Mouse (Mus musculus) embryonic facial prominence, embryonic 10.5 days (tissue): ENCODE measurements around the gene Ctsl. TPM values are rescaled to one million over a fixed set of nuclear protein-coding genes. Genes with fewer than 3 reads are reported as not detected.
A peak's percentile ranks its signal among the peaks of the same experiment; 100 is the strongest.

ENCODE experiments used
- DNase-seq: peaks from one replicate; pipeline ENCODE4 v3.0.0-alpha.2; 2017; ENCODE audit warnings: low spot score
- H3K27ac ChIP-seq: fragments of 300-500 bp; sonication (generic); replicated peaks from 2 replicates; pipeline ENCODE4 v1.5.1; 2016; ENCODE audit warnings: mild to moderate bottlenecking
- H3K27me3 ChIP-seq: fragments of 300-500 bp; sonication (generic); replicated peaks from 2 replicates; pipeline ENCODE4 v1.6.1; 2016; ENCODE audit warnings: low read depth, mild to moderate bottlenecking; ENCODE audit not compliant: poor library complexity, severe bottlenecking
- H3K36me3 ChIP-seq: fragments of 300-500 bp; sonication (generic); replicated peaks from 2 replicates; pipeline ENCODE4 v1.6.1; 2016; ENCODE audit warnings: mild to moderate bottlenecking, moderate library complexity
- H3K4me1 ChIP-seq: fragments of 300-500 bp; sonication (generic); 2 replicates; pipeline ENCODE4 v1.6.1; 2016
- H3K4me3 ChIP-seq: fragments of 300-500 bp; sonication (generic); 2 replicates; pipeline ENCODE4 v1.5.1; 2016; ENCODE audit warnings: mild to moderate bottlenecking, moderate library complexity
- H3K9me3 ChIP-seq: fragments of 300-500 bp; sonication (generic); 2 replicates; pipeline ENCODE4 v1.6.1; 2016; ENCODE audit warnings: mild to moderate bottlenecking
- WGBS: fragments of 180-500 bp; shearing (Covaris S2); methylation state at CpG from one replicate; pipeline ENCODE4 v1.1.7; 2016; 5-methylcytosine and 5-hydroxymethylcytosine counted together
- polyA plus RNA-seq: library from polyadenylated mRNA; unstranded; fragments of >200 nt; fragmentation: Nextera tagmentation; extraction: Ambion mirVana; gene quantifications from 2 replicates; pipeline ENCODE4 v1.2.1, GENCODE M21; 2016

Ctsl gene
- polyA plus RNA-seq, 1 experiment from 2014 or later, result 121 TPM

DNA sequence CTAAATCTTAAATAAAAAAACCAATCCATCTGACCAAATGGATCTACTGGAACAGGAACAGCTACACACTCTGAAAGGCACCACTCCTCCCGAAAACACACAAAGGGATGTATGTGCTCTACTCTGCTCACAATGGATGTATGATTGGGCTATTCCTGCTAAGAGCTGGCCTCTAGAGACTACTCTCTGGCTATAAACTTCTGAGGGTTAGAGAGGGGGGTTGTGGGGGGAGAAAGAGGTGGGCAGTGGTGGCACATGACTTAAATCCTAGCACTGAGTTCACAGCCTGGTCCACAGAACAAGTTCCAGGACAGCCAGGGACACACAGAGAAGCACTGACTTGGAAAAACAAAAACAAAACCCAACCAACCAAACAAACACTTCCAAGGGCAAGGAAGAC, 2.1 kb downstream of the Ctsl start:
- Histone ChIP-seq H3K36me3 (peaks cover 48% of the 10 kb centered on the region), H3K9me3 (no peaks in the 10 kb centered on the region), H3K4me1 (peaks cover 12% of the 10 kb centered on the region), H3K4me3 (peak overlapping the region; percentile 84), H3K27me3 (no peaks in the 10 kb centered on the region), H3K27ac (no peak overlapping the region)
- WGBS, result 94% methylated on average over 1 of the region's 1 CpGs
- no peak for DNase-seq

- H3K27me3 ChIP-seq, result no peaks in the 10 kb centered on the region
- no peaks in the 10 kb centered on the region for H3K9me3 ChIP-seq
- H3K4me1 ChIP-seq, result peaks cover 12% of the 10 kb centered on the region
- WGBS, result 89% methylated on average over 5 of the region's 5 CpGs
- no peak for DNase-seq
- H3K4me3 ChIP-seq, result no peak overlapping the region
- H3K27ac ChIP-seq, result no peak overlapping the region
- peaks cover 58% of the 10 kb centered on the region for H3K36me3 ChIP-seq
These were observed 3.1 kb downstream of the Ctsl start for GRCm38 (mm10) chr13:64367615-64368014.

DNA sequence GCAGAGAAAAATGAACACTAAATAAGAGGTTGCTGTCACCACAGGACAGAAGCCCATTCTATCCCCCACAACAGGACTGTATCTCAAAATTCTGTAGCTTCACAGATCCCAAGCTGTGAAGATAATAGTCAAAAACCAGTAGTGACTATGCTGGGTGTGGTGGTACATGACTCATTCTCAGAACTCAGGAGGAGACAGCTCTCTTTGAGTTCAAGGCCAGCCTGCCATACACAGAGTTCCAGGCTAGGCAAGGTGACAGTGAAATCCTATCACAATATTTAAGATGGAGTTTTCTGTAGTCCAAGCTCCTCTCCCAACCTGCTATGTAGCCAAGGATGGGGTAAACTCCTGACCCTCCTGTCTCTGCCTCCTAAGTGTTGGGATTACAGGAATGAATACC, 5.4 kb downstream of the Ctsl start:
- H3K27me3 ChIP-seq, result no peaks in the 10 kb centered on the region
- peaks cover 12% of the 10 kb centered on the region for H3K4me1 ChIP-seq
- H3K9me3 ChIP-seq, result no peaks in the 10 kb centered on the region
- H3K4me3 ChIP-seq, result no peak overlapping the region
- H3K27ac ChIP-seq, result no peak overlapping the region
- peaks cover 68% of the 10 kb centered on the region for H3K36me3 ChIP-seq
- no peak for DNase-seq

- Histone ChIP-seq H3K4me1 (peaks cover 7% of the 10 kb centered on the region), H3K27ac (no peak overlapping the region), H3K36me3 (peaks cover 68% of the 10 kb centered on the region), H3K4me3 (no peak overlapping the region), H3K27me3 (no peaks in the 10 kb centered on the region), H3K9me3 (no peaks in the 10 kb centered on the region)
- peak; percentile 28 for DNase-seq
- 82% methylated on average over 2 of the region's 2 CpGs for WGBS
These were observed 6.4 kb downstream of the Ctsl start for GRCm38 (mm10) chr13:64364258-64364657.

DNA sequence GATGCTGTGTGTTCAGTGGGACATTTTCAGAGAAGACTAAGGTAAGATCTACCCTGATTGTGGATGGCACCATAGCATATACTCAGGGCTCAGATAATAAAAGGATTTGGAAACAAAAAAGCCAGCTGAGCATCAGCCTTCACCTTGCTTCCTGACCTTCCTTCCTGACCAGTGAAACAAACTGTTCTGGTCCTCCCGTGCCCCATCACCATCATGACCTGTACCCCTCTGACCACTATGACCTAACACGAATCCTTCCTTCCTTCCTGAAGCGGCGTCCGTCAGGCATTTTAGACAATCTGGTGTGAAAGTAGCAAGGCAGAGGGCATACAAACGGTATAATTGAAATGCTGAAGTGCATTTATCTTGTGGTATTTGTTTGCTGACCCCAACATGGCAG, 8.6 kb downstream of the Ctsl start:
- Histone ChIP-seq H3K36me3 (peaks cover 56% of the 10 kb centered on the region), H3K27me3 (no peaks in the 10 kb centered on the region), H3K4me3 (no peak overlapping the region), H3K27ac (no peak overlapping the region), H3K9me3 (no peaks in the 10 kb centered on the region), H3K4me1 (no peaks in the 10 kb centered on the region)
- 90% methylated on average over 6 of the region's 6 CpGs for WGBS
- no peak for DNase-seq

DNA sequence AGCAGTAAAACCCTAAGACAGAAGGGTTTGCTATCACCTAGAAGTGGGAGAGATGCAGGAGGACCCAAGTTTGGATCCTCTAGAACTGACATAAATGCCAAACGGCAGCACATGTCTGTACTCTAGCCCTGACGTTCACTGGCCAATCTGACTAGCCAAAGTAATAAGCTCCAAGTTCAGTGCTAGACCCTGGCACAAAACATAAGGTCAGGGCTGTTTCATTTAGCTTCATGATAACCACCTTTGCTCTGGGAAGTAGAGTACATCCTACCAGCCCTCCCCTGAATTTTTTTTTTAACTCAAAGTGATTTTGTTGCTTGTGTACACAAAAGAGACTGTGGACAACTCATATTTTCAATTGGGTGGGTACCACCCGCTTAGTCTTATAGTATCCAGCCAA, 9.7 kb downstream of the Ctsl start:
- no peaks in the 10 kb centered on the region for H3K27me3 ChIP-seq
- WGBS, result 90% methylated on average over 3 of the region's 3 CpGs
- no peaks in the 10 kb centered on the region for H3K4me1 ChIP-seq
- H3K9me3 ChIP-seq, result no peaks in the 10 kb centered on the region
- no peak overlapping the region for H3K27ac ChIP-seq
- H3K4me3 ChIP-seq, result no peak overlapping the region
- no peak for DNase-seq
- H3K36me3 ChIP-seq, result peaks cover 44% of the 10 kb centered on the region

- H3K27ac ChIP-seq, result no peak overlapping the region
- no peak overlapping the region for H3K4me3 ChIP-seq
- H3K9me3 ChIP-seq, result no peaks in the 10 kb centered on the region
- no peaks in the 10 kb centered on the region for H3K27me3 ChIP-seq
- H3K4me1 ChIP-seq, result no peaks in the 10 kb centered on the region
- no peak for DNase-seq
- 87% methylated on average over 3 of the region's 3 CpGs for WGBS
- H3K36me3 ChIP-seq, result peaks cover 31% of the 10 kb centered on the region
These were observed 11.0 kb downstream of the Ctsl start for GRCm38 (mm10) chr13:64359702-64360101.

DNA sequence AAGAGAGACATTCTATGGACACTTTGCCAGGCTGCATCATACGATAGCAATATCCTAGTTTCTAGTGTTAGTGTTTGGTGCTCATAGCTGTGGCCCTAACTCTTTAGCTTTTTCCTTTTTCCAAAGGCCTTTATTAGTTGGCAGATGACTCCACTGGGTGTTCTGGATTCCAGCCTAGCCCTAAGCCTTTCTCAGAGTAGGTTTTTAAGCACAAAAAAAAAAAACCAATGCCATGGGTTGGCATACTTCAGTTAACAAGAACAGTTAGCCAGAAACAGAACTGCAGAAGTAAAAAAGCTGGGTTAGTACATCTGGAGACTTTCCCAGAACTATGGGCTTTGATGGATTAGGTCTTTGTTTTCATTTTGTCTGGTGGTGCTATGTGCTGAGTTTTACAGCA, 12.2 kb downstream of the Ctsl start:
- H3K4me3 ChIP-seq, result no peak overlapping the region
- 88% methylated on average over 1 of the region's 1 CpGs for WGBS
- H3K9me3 ChIP-seq, result no peaks in the 10 kb centered on the region

DNA sequence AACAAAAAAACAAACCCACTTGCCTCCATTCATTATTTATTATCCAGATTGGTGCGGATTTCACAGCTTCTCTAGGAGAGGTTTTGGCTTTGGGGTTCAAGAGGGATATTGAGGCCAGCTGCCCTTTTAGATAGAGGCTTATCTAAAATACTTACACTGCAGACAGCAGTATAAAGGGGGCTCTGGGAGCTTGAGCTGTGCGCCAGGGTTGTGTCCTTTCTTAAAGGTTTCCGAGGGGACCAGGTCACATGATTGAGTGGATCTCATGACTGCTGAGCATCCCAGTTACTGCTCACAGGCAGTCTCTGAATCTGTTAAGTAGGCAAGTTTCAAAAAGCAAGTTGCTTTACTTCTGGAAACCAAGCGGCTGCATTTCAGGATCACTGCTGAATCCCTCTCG, 13.3 kb downstream of the Ctsl start:
- WGBS, result 81% methylated on average over 5 of the region's 5 CpGs
- Histone ChIP-seq H3K4me1 (no peaks in the 10 kb centered on the region), H3K4me3 (no peak overlapping the region), H3K9me3 (no peaks in the 10 kb centered on the region), H3K36me3 (peaks cover 8% of the 10 kb centered on the region), H3K27me3 (no peaks in the 10 kb centered on the region), H3K27ac (no peak overlapping the region)
- no peak for DNase-seq

More for the DNA sequence above, 12.2 kb downstream of the Ctsl start:
- no peak for DNase-seq
- Histone ChIP-seq H3K4me1 (no peaks in the 10 kb centered on the region), H3K27me3 (no peaks in the 10 kb centered on the region), H3K36me3 (peaks cover 19% of the 10 kb centered on the region), H3K27ac (no peak overlapping the region)

DNA sequence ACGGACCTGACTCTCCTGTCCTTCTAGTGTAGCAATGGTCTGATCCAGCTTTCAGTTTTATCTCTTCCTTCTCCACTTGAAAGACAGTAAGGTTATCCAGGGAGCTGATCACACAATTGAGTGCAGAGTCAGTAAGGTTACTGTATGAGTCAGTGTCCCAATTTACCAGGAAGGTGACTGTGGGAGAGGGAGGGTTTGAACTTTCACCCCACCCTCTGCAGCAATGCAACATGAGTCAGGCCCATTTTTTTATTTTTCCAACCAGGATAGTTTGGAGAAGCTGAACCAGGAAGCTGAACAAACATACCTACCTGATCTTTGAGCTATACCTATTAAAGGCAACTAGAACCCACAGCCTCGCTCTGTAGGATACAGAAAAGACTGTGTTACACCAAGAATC, 21.2 kb downstream of the Ctsl start:
- H3K9me3 ChIP-seq, result no peaks in the 10 kb centered on the region
- no peak overlapping the region for H3K27ac ChIP-seq
- no peak for DNase-seq
- 78% methylated on average over 2 of the region's 2 CpGs for WGBS
- no peaks in the 10 kb centered on the region for H3K4me1 ChIP-seq
- H3K4me3 ChIP-seq, result no peak overlapping the region
- H3K36me3 ChIP-seq, result no peaks in the 10 kb centered on the region
- H3K27me3 ChIP-seq, result no peaks in the 10 kb centered on the region

- H3K4me1 ChIP-seq, result peaks cover 6% of the 10 kb centered on the region
- no peaks in the 10 kb centered on the region for H3K27me3 ChIP-seq
- peak overlapping the region; percentile 59 for H3K4me3 ChIP-seq
- peak overlapping the region; percentile 49 for H3K27ac ChIP-seq
- DNase-seq, result peak; percentile 33
- H3K9me3 ChIP-seq, result no peaks in the 10 kb centered on the region
- no peaks in the 10 kb centered on the region for H3K36me3 ChIP-seq
- WGBS, result 1% methylated on average over 9 of the region's 9 CpGs
These were observed 26.6 kb downstream of the Ctsl start for GRCm38 (mm10) chr13:64344082-64344501.

- peak overlapping the region; percentile 49; the same call in 1 of the 2 replicates for H3K27ac ChIP-seq
- whole genome bisulfite sequencing, result 17% methylated on average over 10 of the region's 10 CpGs
- DNase-seq, result no peak
- H3K27me3 ChIP-seq, result no peaks in the 10 kb centered on the region
- H3K9me3 ChIP-seq, result no peaks in the 10 kb centered on the region
- H3K4me1 ChIP-seq, result peaks cover 6% of the 10 kb centered on the region
- H3K4me3 ChIP-seq, result peak overlapping the region; percentile 59
- H3K36me3 ChIP-seq, result no peaks in the 10 kb centered on the region
These were observed 27.1 kb downstream of the Ctsl start for GRCm38 (mm10) chr13:64343598-64343997.

DNA sequence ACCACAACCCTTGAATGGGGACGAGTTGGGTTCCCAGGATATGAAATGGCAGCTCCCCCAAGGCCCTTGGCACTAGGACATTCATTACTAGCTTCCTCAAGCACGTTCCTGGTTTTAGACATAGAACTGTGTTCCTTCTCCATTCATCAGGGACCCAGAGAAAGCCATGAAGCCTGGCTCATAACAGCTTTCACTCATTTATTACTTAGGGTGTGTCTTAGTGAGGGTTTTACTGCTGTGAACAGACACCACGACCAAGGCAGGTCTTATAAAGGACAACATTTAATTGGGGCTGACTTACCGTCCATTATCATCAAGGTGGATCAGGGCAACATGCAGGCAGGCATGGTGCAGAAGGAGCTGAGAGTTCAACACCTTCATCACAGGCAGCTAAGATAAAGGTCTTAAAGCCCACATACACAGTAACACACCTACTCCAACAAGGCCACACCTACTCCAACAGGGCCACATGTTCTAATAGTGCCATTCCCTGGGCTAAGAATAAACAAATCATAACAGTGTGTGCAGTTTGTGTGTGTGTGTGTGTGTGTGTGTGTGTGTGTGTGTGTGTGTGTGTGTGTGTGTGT, 35.1 kb downstream of the Ctsl start:
- no peak overlapping the region for H3K27ac ChIP-seq
- no peak overlapping the region for H3K4me3 ChIP-seq
- H3K4me1 ChIP-seq, result no peaks in the 10 kb centered on the region
- no peaks in the 10 kb centered on the region for H3K36me3 ChIP-seq
- H3K9me3 ChIP-seq, result no peaks in the 10 kb centered on the region
- DNase-seq, result no peak
- 70% methylated on average over 4 of the region's 4 CpGs for WGBS
- no peaks in the 10 kb centered on the region for H3K27me3 ChIP-seq

GRCm38 (mm10) chr13:64333102-64333501, 37.6 kb downstream of the Ctsl start:
- WGBS, result 87% methylated on average over 3 of the region's 3 CpGs
- DNase-seq, result no peak
- no peaks in the 10 kb centered on the region for H3K4me1 ChIP-seq
- H3K27me3 ChIP-seq, result no peaks in the 10 kb centered on the region
- H3K9me3 ChIP-seq, result no peaks in the 10 kb centered on the region
- H3K27ac ChIP-seq, result no peak overlapping the region
- no peak overlapping the region for H3K4me3 ChIP-seq
- no peaks in the 10 kb centered on the region for H3K36me3 ChIP-seq
